Mouse (Mus musculus) cerebellum, adult 18-20 months (tissue): ENCODE measurements around the gene Gid4.
"Not testable (repeated sequence)": the region's sequence is repeated elsewhere in the genome, so short reads cannot be mapped to it uniquely, and the experiment has no call there.

Experiments
- DNase-seq, 2 experiments: peaks; one replicate each; pipeline ENCODE4 v3.0.0; 2021

The Gid4 gene

DNA sequence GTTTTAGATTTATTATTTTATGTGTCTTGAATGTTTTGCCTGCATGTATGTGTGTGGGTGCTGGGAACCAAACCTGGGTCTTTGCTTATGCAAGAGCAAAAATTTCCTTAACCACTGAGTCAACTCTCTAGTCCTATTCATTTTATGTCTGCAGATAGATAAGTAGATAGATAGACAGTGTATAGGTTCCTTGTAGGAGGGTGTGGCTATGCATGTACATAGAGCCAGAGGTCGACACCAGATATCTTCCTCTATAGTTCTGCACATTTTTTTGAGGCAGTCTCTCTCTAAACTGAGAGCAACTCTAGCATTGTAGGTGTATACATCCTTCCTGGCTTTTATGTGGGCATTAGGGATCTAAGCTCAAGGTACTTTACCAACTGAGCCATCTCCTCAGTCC, 18.2 kb downstream of the Gid4 start:
- no peak for DNase-seq

DNA sequence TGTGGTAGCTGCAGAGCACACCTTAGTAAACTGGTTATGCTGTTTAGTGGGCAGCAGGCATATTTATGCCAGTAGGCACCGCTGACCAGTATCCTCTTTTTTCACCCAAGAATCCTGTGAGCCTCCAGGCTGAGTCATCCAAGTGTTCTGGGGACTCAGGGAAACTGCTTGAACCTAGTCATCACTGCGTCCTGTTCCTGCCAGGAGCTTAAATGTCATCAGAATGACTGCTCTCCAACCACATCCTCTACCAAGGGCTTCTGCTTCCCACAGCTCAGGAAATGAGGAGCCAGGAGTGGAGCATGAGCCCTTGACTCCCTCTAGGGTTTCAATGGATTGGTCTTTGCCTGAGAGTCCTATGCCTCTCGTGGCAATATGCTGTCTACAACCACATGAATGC, 19.7 kb downstream of the Gid4 start:
- DNase-seq: no peak

- not testable (repeated sequence) for DNase-seq
Observed at GRCm38 (mm10) chr11:60439621-60440020, 22.7 kb downstream of the Gid4 start.

DNA sequence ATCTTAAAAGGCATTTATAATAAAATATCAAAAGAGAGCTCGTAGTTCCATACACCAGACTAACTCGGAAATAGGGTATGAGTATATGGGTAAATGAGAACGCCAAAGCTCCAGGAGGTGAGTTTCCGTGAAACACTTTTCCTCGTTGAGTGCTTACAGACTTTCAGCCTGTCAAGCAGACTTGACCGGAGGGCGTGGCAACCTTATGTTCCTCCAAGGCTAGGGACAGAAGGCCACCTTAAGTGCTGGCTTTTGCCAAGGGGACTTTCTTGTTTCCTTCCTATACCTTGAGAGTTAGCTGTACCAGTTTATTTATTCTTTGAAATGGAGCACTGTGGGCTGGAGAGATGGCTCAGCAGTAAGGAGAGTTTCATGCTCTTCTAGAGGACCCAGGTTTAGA, 23.2 kb downstream of the Gid4 start:
- no peak for DNase-seq

- no peak for DNase-seq
Observed at GRCm38 (mm10) chr11:60442896-60443295, 26.0 kb downstream of the Gid4 start.

GRCm38 (mm10) chr11:60444007-60444406, 27.1 kb downstream of the Gid4 start:
- no peak for DNase-seq

DNA sequence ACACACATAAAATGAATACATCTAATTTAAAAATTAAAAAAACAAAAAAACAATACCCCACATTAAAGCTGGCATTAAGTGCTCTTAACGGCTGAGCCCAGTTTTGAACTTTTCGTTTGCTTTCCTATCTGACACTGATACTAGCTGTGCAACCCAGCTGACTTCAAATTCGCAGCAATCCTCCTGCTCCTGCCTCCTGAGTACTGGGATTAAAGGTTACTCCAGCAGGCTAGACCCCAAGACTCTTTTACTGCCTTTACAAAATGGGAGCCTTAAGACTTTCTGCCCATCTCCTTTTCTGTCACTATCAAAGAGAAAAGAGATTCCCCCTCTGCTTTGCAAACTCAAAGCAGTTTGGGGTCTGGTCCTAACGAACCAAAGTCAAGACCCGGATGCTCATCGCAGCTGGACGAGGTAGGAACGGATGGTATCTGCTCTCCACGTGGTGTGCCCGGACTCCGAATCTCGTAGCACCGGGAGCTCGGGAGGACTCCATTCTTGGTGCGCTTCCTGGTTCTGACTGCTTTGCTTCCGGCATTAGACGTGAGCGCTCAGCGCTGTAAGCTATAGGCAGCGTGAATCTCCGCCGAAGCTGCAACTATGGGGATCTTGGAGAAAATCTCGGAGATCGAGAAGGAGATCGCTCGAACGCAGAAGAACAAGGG, 37.3 kb downstream of the Gid4 start, which contains the start of gene Drg2:
TSS of gene Drg2 (plus strand) at position 512 of the 665 bp plus-strand sequence.
- DNase-seq: peak; percentile 79 to 90

DNA sequence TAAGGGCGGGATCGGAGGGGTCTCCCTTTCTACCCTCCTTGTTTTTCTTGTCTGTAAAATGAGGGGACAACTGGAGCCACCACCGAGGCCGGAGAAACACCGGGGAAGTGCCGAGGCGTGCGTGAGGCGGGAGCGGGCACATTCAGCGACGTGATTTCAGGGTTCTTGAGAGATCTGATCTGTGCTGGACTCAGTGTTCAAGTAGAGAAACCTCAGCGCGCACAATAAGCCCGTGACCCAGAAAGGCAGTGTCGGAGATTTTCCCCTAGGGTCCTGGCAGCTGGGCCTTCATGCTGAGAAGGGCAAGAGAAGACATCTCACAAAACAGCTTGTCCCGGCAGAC, 37.8 kb downstream of the Gid4 start:
- peak in 1 of 2 experiments; percentile 19 for DNase-seq

DNA sequence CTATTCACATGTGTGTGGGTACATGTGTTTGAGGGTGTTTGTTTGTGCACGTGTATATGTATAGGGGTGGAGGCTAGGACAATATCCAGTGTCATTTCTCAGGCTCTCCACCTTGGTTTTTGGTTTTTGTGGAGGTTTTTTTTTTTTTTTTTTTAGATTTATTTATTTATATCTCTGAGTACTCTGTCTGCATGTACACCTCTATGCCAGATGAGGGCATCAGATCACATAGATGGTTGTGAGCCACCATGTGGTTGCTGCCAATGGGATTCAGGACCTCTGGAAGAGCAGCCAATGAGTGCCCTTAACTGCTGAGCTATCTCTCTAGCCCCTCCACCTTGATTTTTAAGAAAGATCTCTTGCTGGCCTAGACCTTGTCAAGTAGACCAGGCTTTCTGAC, 41.0 kb downstream of the Gid4 start:
- DNase-seq: peak in 1 of 2 experiments; percentile 20

DNA sequence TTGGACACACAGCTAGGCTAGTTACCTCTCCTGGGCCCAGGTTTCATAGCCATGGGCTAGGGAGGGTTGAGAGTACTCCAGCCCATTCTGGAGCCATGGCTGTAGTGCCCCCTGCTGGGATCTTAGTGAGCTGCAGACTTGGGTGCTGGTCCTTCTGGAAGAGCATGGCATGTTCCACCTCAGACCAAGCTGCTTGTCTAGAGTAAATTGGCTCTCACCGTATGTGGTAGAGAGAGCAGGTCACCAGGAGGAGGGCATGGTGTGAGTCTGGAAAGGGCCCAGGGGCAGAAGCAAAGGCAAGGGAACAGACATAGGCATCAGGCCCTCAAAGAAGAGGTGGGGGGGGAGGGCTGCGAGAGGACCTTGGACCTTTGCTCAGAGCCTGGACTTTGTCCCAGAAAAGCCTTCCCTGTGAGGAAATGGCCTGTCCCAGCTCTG, 49.0 kb downstream of the Gid4 start:
- peak; percentile 64 to 73 for DNase-seq

DNA sequence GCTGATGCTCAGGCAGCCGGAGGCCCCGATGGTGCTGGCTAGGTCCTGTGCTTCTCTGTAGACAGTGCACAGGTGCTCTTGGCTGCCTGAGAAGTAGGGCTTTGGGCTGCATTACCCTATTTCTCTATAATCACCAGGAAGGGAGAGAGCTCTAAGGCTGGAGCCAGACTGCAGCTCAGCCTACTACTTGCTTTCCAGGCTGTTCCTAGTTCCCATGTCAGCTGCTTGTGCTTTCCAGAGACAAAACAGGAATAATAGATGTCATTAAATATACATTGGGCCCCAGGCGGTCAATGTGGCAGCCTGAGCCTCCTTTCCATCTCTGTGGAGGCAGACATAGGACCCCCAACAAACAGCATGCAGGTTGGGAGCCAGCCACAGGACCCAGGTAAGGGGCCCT, 52.1 kb downstream of the Gid4 start, which contains the start of gene Myo15:
TSS of gene Myo15 (plus strand) at position 301 of the 400 bp plus-strand sequence.
- DNase-seq: no peak

DNA sequence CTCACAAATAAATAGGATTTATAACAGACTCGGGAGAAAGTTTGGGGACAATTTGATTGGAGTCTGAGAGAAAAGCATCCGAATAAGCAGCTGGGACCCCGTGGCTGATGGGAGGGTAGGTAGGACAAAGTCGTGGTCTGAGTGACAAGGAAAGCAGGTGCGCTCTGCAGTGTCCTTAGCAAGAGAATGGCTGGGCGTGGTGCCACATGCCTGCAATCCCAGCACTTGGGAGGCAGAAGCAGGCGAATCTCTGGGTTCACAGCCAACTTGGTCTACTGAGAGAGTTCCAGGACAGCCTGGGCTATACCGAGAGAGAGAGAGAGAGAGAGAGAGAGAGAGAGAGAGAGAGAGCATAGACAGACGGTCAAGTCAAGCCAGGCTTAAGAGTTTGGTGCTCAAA, 53.8 kb downstream of the Gid4 start:
- DNase-seq: no peak

- DNase-seq: no peak
Observed at GRCm38 (mm10) chr11:60474534-60474933, 57.6 kb downstream of the Gid4 start.

DNA sequence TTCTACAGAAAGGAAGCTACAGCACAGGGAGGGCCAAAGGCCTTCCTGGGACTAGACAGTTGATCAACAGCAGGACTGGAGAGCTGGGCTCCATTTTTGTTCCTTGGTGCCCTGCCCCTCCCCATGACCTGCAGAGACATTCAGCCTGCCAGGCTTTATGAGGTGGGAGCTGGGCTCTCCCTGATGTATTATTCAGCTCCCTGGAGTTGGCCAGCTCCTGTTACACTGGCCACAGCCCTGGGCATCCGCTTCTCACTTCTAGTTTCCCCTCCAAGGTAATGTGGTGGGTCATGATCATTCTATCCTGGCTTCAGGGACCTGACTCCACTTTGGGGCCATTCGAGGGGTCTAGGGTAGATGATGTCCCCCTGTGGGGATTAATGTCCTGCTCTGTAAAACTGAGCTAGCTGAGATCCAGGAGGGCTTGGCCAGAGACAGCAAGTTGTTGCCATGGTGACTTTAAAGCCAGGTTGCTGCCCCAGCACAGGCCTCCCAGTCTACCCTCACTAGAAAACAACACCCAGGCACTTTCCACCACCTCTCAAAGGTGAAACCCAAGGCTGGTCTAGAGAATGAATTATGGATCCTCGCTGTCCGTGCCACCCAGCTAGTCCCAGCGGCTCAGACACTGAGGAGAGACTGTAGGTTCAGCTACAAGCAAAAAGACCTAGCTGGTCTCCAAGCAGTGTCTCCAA, 58.9 kb downstream of the Gid4 start:
- DNase-seq: no peak

- no peak for DNase-seq
Observed at GRCm38 (mm10) chr11:60478121-60478520, 61.2 kb downstream of the Gid4 start.

- no peak for DNase-seq
Observed at GRCm38 (mm10) chr11:60486267-60486666, 69.3 kb downstream of the Gid4 start.

GRCm38 (mm10) chr11:60492726-60493125, 75.8 kb downstream of the Gid4 start:
- peak; percentile 30 to 33 for DNase-seq

- no peak for DNase-seq
Observed at GRCm38 (mm10) chr11:60495692-60496091, 78.7 kb downstream of the Gid4 start.
